Mouse (Mus musculus) right cerebral cortex, postnatal 36 days (tissue): ENCODE results near the gene Gm4767.
"Not testable (repeated sequence)": the region's sequence is repeated elsewhere in the genome, so short reads cannot be mapped to it uniquely, and the experiment has no call there.

Source experiments
- DNase-seq, 2 experiments: peaks; one replicate each; pipeline ENCODE4 v3.0.0; 2022; ENCODE audit warnings: low spot score in 2 of 2, mixed read lengths in 1 of 2

The Gm4767 gene

DNA sequence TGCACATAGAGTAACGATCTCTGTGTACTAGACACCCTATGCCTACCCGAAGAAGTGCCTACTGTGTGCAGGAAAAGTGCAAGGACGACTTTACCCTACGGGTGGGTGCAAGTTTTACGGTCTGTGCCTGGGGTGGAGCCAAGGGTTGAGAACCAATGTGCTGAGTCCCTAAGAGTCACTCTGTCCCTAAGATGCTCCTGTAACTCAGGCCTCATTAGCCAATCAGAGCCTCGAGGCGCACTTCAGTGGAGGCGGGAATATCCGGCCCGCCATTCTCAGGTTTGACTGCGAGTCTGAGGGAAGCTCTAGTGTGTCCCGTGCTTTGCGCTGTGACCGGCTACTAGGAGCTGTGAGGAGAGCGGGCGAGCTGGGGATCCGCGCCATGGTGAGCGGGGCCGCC, at the start of gene Gm4767:
TSS of gene Gm4767 (plus strand) at position 288 of the 400 bp plus-strand sequence.
- DNase-seq = peak in 1 of 2 experiments; percentile 0

DNA sequence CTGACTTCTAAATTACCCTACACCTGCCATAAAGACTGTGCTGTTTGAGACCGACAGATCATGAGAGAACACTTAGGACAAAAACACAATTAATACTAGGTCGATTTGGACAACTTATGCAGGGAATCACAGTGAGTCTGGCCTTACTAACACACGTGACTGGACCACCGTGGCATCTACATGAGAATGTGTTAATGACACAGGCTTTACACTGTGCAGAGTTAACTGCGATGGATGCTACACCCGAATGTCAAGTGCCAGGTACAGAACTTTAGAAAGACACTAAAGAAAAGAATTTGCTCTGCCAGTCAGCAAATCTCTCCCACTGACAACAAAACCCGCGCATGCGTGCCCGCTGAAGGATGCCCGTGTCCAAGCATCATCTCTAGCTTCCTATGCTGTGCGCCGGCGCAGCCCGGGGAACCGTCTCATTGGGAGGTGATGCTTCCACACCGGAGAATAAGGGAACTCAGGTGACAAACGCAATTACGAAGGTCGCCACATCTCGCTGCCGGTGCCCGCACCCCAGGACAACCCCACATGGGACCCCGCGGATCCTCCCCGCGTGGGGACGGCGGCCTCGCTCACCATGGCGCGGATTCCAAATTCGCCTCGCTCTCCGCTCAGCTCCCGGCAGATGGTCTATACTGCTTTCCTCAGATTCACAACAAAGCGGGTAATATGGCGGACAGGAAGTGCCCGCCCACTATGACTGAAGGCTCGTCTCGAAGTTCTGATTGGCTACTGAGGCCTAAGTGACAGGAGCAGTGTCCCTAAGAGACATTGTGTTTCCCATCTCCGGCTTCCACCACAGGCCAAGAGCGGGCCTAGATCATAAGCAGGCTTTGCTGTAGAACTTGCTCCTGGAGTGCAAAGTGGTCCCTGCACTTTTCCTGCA, 41.2 kb upstream of the Gm4767 start, which contains the start of gene Gm3055:
TSS of gene Gm3055 (minus strand) at position 656 of the 898 bp plus-strand sequence.
- DNase-seq = not testable (repeated sequence)

DNA sequence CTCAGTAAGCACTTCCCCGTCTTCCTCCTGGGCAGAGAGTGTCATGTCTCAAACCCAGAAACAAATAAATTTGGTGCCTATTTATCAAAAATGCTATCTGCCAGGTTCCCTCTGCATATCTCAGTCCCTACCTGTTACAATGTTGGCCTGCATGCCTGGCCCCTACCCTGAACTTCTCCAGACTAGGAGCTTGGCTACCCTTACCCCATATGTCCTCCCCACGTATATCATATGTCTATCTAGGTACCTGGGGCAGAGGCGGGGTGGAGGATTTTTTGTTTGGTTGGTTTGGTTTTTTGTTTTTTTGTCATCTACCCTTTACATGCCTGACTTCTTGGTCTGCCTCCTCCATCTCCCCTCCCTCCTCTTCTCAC, 40.6 kb upstream of the Gm4767 start:
- DNase-seq = not testable (repeated sequence)

DNA sequence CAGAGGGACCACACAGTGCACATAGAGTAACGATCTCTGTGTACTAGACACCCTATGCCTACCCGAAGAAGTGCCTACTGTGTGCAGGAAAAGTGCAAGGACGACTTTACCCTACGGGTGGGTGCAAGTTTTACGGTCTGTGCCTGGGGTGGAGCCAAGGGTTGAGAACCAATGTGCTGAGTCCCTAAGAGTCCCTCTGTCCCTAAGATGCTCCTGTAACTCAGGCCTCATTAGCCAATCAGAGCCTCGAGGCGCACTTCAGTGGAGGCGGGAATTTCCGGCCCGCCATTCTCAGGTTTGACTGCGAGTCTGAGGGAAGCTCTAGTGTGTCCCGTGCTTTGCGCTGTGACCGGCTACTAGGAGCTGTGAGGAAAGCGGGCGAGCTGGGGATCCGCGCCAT, 34.2 kb downstream of the Gm4767 start:
- not testable (repeated sequence) for DNase-seq

DNA sequence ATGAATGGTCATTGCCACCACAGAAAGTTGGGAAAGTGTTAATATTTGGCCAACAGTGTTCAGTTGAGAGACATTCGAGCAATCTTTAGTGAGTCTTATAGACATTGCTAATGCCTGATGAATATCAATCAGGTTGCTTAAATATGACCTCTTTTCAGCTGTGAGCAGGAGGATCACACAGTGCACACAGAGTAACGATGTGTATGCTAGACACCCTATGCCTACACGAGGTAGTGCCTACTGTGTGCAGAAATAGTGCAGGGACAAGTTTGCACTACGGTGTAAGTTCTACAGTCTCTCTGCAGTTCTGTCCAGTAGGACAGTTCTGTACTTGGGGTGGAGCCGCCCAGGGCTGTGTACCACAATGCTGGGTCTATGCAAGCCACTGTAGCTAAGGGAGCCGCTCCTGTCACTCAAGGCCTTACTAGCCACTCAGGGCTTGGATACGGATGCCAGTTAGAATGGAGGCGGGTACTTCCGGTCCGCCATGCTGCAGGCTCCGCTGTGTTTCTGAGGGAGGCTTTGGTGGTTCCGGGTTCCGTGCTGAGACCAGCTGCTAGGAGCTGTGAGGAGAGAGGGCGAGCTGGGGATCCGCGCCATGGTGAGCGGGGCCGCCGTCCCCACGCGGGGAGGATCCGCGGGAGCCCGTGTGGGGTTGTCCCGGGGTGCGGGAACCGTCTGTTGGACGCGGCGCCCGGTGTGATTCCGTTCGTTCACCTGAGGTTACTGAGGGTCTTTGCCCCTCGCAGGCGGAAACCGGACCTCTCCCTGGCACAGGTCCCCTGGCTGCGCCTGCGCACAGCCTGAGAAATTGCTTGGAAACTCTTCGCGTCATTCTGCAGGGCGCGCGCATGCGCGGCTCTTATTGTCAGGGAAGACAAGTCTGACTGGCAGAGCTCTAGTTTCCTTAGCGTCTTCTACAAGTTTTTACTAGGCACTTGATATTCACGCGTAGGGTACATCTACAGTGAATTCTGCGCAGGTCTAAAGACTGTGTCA, 51.7 kb downstream of the Gm4767 start, which contains the start of gene Gm32687:
TSS of gene Gm32687 (plus strand) at position 526 of the 999 bp plus-strand sequence.
- DNase-seq = peak in 1 of 2 experiments; percentile 0
